Mouse (Mus musculus) gastrocnemius, adult 18-20 months (tissue): ENCODE data around the gene Hbb-bs. TPM values are rescaled to one million over a fixed set of nuclear protein-coding genes. Genes with fewer than 3 reads are reported as not detected.
"Not testable (repeated sequence)": the region's sequence is repeated elsewhere in the genome, so short reads cannot be mapped to it uniquely, and the experiment has no call there.

Experiments
- DNase-seq: peaks from one replicate; pipeline ENCODE4 v3.0.0; 2021; ENCODE audit warnings: low spot score
- long read RNA-seq, 2 experiments: library from polyadenylated mRNA; stranded (forward); transcript quantifications; one replicate each; pipeline ENCODE4 v2.0.0; 2021
- total RNA-seq, 2 experiments: library from RNA; stranded (reverse); gene quantifications; 2 replicates each; pipeline ENCODE4 v1.2.3; 2021

Hbb-bs gene
- total RNA-seq = 100 to 1,000 TPM; 317 to 407 TPM
- long read RNA-seq, experiment 1, transcript Hbb-bs-201 (3 exons, 628 nt) = major isoform, 92 of 99 reads
- long read RNA-seq, experiment 1, partial matches to known transcripts = 0 of 99 reads
- long read RNA-seq, experiment 1, other reads (novel, unspliced or antisense) = 4 of 99 reads
- long read RNA-seq, experiment 2, transcript Hbb-bs-201 (3 exons, 628 nt) = major isoform, 72 of 74 reads
- long read RNA-seq, experiment 2, partial matches to known transcripts = 0 of 74 reads
- long read RNA-seq, experiment 2, other reads (novel, unspliced or antisense) = 1 of 74 reads

GRCm38 (mm10) chr7:103827808-103828207, at the start of gene Hbb-bs:
TSS of gene Hbb-bs (minus strand) at chr7:103828096.
- no peak for DNase-seq

GRCm38 (mm10) chr7:103877093-103877492, 49.2 kb upstream of the Hbb-bs start:
- no peak for DNase-seq

GRCm38 (mm10) chr7:103874451-103874850, 46.6 kb upstream of the Hbb-bs start:
- no peak for DNase-seq

- DNase-seq = no peak
These were observed 45.2 kb upstream of the Hbb-bs start for GRCm38 (mm10) chr7:103873064-103873463.

GRCm38 (mm10) chr7:103870667-103871066, 42.8 kb upstream of the Hbb-bs start:
- DNase-seq = no peak

- DNase-seq = no peak
These were observed 37.8 kb upstream of the Hbb-bs start for GRCm38 (mm10) chr7:103865716-103866115.

GRCm38 (mm10) chr7:103861531-103861930, 33.6 kb upstream of the Hbb-bs start:
- no peak for DNase-seq

GRCm38 (mm10) chr7:103860855-103861254, 33.0 kb upstream of the Hbb-bs start:
- peak; percentile 2 for DNase-seq

GRCm38 (mm10) chr7:103859076-103859475, 31.2 kb upstream of the Hbb-bs start:
- no peak for DNase-seq

GRCm38 (mm10) chr7:103854669-103855068, 26.8 kb upstream of the Hbb-bs start:
- no peak for DNase-seq

- DNase-seq = no peak
These were observed 25.2 kb upstream of the Hbb-bs start, which contains the start of gene Hbb-y for GRCm38 (mm10) chr7:103853090-103853489. TSS of gene Hbb-y (minus strand) at chr7:103853216.

- no peak for DNase-seq
These were observed 16.8 kb upstream of the Hbb-bs start for GRCm38 (mm10) chr7:103844525-103845325.

GRCm38 (mm10) chr7:103843034-103843433, 15.1 kb upstream of the Hbb-bs start, which contains the start of gene Hbb-bh1:
TSS of gene Hbb-bh1 (minus strand) at chr7:103843164.
- DNase-seq = no peak

GRCm38 (mm10) chr7:103840268-103840667, 12.4 kb upstream of the Hbb-bs start, which contains the start of gene Hbb-bh2:
TSS of gene Hbb-bh2 (minus strand) at chr7:103840520.
- no peak for DNase-seq

GRCm38 (mm10) chr7:103827139-103827538, 757 bp downstream of the Hbb-bs start:
- DNase-seq = not testable (repeated sequence)

GRCm38 (mm10) chr7:103826255-103826887, 1.5 kb downstream of the Hbb-bs start:
- no peak for DNase-seq

- DNase-seq = no peak
These were observed 2.2 kb downstream of the Hbb-bs start for GRCm38 (mm10) chr7:103825536-103826254.

GRCm38 (mm10) chr7:103824597-103824996, 3.3 kb downstream of the Hbb-bs start:
- DNase-seq = no peak

- not testable (repeated sequence) for DNase-seq
These were observed 12.8 kb downstream of the Hbb-bs start for GRCm38 (mm10) chr7:103815085-103815484.

- DNase-seq = no peak
These were observed 14.1 kb downstream of the Hbb-bs start, which contains the start of gene Hbb-bt for GRCm38 (mm10) chr7:103813766-103814165. TSS of gene Hbb-bt (minus strand) at chr7:103813996.

GRCm38 (mm10) chr7:103813152-103813551, 14.7 kb downstream of the Hbb-bs start:
- DNase-seq = not testable (repeated sequence)
